Mouse (Mus musculus): ENCODE results near the gene Sgta. TPM values are rescaled to one million over a fixed set of nuclear protein-coding genes. Genes with fewer than 3 reads are reported as not detected.

Gene Sgta
- total and polyA plus RNA-seq, 3 experiments: 67.6 to 123 (median 104) TPM

DNA sequence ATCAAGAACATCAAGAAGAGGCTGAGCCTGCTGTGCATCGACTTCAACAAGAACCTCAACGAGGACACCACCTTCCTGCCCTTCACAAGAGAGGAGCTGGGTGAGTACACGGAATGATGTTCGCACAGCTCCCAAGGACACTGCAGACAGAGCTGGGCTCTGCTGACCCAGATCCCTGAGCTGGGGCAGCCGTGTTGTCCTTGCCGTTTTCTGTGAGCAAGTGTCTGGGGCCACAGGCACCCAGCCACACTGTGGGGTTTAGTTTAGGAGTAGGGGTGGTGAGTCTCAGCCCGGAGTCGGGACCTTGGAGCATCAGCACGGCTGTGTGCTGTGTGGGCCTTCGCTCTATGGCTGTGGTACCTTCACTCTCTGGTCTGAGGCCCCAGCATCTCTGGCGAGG is 17.9 kb upstream of the Sgta start:
- Histone ChIP-seq H3K36me3 (replicated peaks in 1 of 2; ENCODE audit: control insufficient read depth in 1 of 2, insufficient read depth in 1 of 2, low read length in 1 of 2) (peaks cover 92 to 100% of the 10 kb centered on the region in 2 experiments), H3K4me2 (ENCODE audit: insufficient read depth, low read depth, poor library complexity, severe bottlenecking) (no peak overlapping the region), H3K4me1 (ENCODE audit: control insufficient read depth in 1 of 2, insufficient read depth in 2 of 2) (peaks cover 0 to 5% of the 10 kb centered on the region in 2 experiments; a peak in 2 of 4 replicates), H3K79me2 (replicated peaks; ENCODE audit: control insufficient read depth, extremely low read depth, insufficient read depth, poor library complexity, severe bottlenecking) (0 out of 2 replicates have a peak, but pooled peaks cover 2% of the 10 kb centered on the region), H3K27ac (ENCODE audit: insufficient read depth, low read depth) (no peak overlapping the region), H3K9me3 (replicated peaks; ENCODE audit: low read length) (peaks cover 3% of the 10 kb centered on the region), H3K9ac (ENCODE audit: insufficient read depth, low read depth) (no peak overlapping the region), H3K4me3 (replicated peaks in 1 of 3; ENCODE audit: low read depth in 2 of 3, low read length in 2 of 3, poor library complexity in 1 of 3) (no peak overlapping the region), H3K27me3 (replicated peaks) (no peaks in the 10 kb centered on the region)
- no peak for TF ChIP-seq GABPA (IDR thresholded peaks at IDR 0.05; ENCODE audit: insufficient replicate concordance, low read depth, low read length)
- no peak for TF ChIP-seq CHD1 (IDR thresholded peaks at IDR 0.05; ENCODE audit: low read depth, low read length)
- no peak for TF ChIP-seq RAD21 (IDR thresholded peaks at IDR 0.05; ENCODE audit: low read depth, low read length)
- TF ChIP-seq NRF1 (IDR thresholded peaks at IDR 0.05; ENCODE audit: low read depth, low read length): no peak
- TF ChIP-seq SIN3A (IDR thresholded peaks at IDR 0.05; ENCODE audit: low read length): no peak
- TF ChIP-seq BHLHE40 (IDR thresholded peaks at IDR 0.05; ENCODE audit: low read depth, low read length): no peak
- no peak for TF ChIP-seq MAZ (IDR thresholded peaks at IDR 0.05; ENCODE audit: low read depth, low read length)
- TF ChIP-seq POLR2A (IDR thresholded peaks at IDR 0.05; ENCODE audit: low read depth, low read length): no peak
- no peak for TF ChIP-seq ZMIZ1 (IDR thresholded peaks at IDR 0.05; ENCODE audit: low read depth, low read length)
- TF ChIP-seq KAT2A (IDR thresholded peaks at IDR 0.05; ENCODE audit: insufficient replicate concordance, low read length): no peak
- no peak for TF ChIP-seq TBP (conservative IDR thresholded peaks at IDR 0.05; ENCODE audit: low read depth, low read length)
- TF ChIP-seq JUND (conservative IDR thresholded peaks at IDR 0.05; ENCODE audit: low read depth, low read length): no peak
- TF ChIP-seq USF2 (conservative IDR thresholded peaks at IDR 0.05; ENCODE audit: low read depth, low read length): no peak
- dilution Hi-C loops (cut with MboI; ENCODE audit: extremely low pct_ligation_motif_present, extremely low pct_unique_long_range_greater_than_20kb, low sequenced_read_pairs): no loop called here
- in situ Hi-C loops (cut with MboI; ENCODE audit: low pct_ligation_motif_present, low pct_unique_long_range_greater_than_20kb, low sequenced_read_pairs): loop anchor here (10.0 kb wide), 1 partner anchor 97 kb away; the partner anchor contains the start of gene Eef2
- DNase-seq (ENCODE audit: extremely low read depth): no peak

DNA sequence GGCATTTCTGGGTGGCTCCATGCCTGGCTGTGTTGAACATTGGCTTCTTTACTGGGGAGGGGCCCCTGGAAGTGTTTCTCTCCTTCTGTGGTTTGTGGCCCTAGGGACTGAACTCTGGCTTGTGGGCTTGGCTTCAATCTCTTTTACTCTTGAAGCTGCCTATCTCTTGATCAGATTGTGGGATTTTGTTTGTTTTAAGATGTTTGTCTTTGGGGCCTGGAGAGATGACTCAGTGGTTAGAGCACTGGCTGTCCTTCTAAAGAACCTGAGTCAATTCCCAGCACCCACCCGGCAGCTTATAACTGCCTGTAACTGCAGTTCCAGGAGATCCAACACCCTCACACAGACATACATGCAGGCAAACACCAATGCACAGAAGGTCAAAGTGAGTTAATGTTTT is 16.4 kb upstream of the Sgta start:
- Histone ChIP-seq H3K4me3 (replicated peaks in 1 of 3; ENCODE audit: low read depth in 2 of 3, low read length in 2 of 3, poor library complexity in 1 of 3) (no peak overlapping the region), H3K36me3 (replicated peaks in 1 of 2; ENCODE audit: control insufficient read depth in 1 of 2, insufficient read depth in 1 of 2, low read length in 1 of 2) (peaks cover 81 to 100% of the 10 kb centered on the region in 2 experiments), H3K27me3 (replicated peaks) (no peaks in the 10 kb centered on the region), H3K79me2 (replicated peaks; ENCODE audit: control insufficient read depth, extremely low read depth, insufficient read depth, poor library complexity, severe bottlenecking) (peaks cover 7% of the 10 kb centered on the region; the same call in 1 of the 2 replicates), H3K9me3 (replicated peaks; ENCODE audit: low read length) (peaks cover 3% of the 10 kb centered on the region), H3K4me1 (ENCODE audit: control insufficient read depth in 1 of 2, insufficient read depth in 2 of 2) (peaks cover 0 to 13% of the 10 kb centered on the region in 2 experiments; a peak in 3 of 4 replicates), H3K9ac (ENCODE audit: insufficient read depth, low read depth) (no peak overlapping the region), H3K4me2 (ENCODE audit: insufficient read depth, low read depth, poor library complexity, severe bottlenecking) (no peak overlapping the region), H3K27ac (ENCODE audit: insufficient read depth, low read depth) (no peak overlapping the region)
- dilution Hi-C loops (cut with MboI; ENCODE audit: extremely low pct_ligation_motif_present, extremely low pct_unique_long_range_greater_than_20kb, low sequenced_read_pairs): no loop called here
- in situ Hi-C loops (cut with MboI; ENCODE audit: low pct_ligation_motif_present, low pct_unique_long_range_greater_than_20kb, low sequenced_read_pairs): loop anchor here (10.0 kb wide), 1 partner anchor 98 kb away; the partner anchor contains the start of gene Eef2
- TF ChIP-seq UBTF (IDR thresholded peaks at IDR 0.05; ENCODE audit: low read depth, low read length): no peak
- no peak for TF ChIP-seq CHD2 (IDR thresholded peaks at IDR 0.05; ENCODE audit: low read length)
- TF ChIP-seq JUN (IDR thresholded peaks at IDR 0.05; ENCODE audit: insufficient read depth, low read depth, low read length): no peak
- TF ChIP-seq ZNF384 (IDR thresholded peaks at IDR 0.05; ENCODE audit: low read depth, low read length): no peak
- no peak for TF ChIP-seq USF1 (IDR thresholded peaks at IDR 0.05; ENCODE audit: low read depth, low read length)
- no peak for TF ChIP-seq SIN3A (IDR thresholded peaks at IDR 0.05; ENCODE audit: low read length)
- no peak for TF ChIP-seq MAZ (IDR thresholded peaks at IDR 0.05; ENCODE audit: low read depth, low read length)
- TF ChIP-seq HCFC1 (IDR thresholded peaks at IDR 0.05; ENCODE audit: low read depth, low read length): no peak
- no peak for TF ChIP-seq NELFE (IDR thresholded peaks at IDR 0.05; ENCODE audit: low read depth, low read length)
- no peak for TF ChIP-seq ZMIZ1 (IDR thresholded peaks at IDR 0.05; ENCODE audit: low read depth, low read length)
- TF ChIP-seq POLR2AphosphoS2 (IDR thresholded peaks at IDR 0.05; ENCODE audit: low read depth, low read length): no peak
- no peak for DNase-seq (ENCODE audit: extremely low read depth)

Data from CH12.LX (cell line).